Mouse (Mus musculus) forebrain, embryonic 16.5 days (tissue): ENCODE results near the gene Rap1a. TPM values are rescaled to one million over a fixed set of nuclear protein-coding genes. Genes with fewer than 3 reads are reported as not detected.

Experiments
- ATAC-seq: fragments of 200-750 bp; cut with Nextera tagmentation; 2 replicates; pipeline ENCODE4 v1.8.0; 2017; ENCODE audit warnings: mild to moderate bottlenecking, moderate library complexity
- H3K27ac ChIP-seq: fragments of 300-500 bp; sonication (generic); 2 replicates; pipeline ENCODE4 v1.5.1; 2014; ENCODE audit warnings: low read length, control low read depth
- H3K27me3 ChIP-seq: fragments of 300-500 bp; sonication (generic); replicated peaks from 2 replicates; pipeline ENCODE4 v1.6.1; 2014; ENCODE audit warnings: low read length; ENCODE audit not compliant: control insufficient read depth, insufficient read depth
- H3K36me3 ChIP-seq: fragments of 300-500 bp; sonication (generic); 2 replicates; pipeline ENCODE4 v1.6.1; 2014; ENCODE audit not compliant: control insufficient read depth, insufficient read depth
- H3K4me1 ChIP-seq: fragments of 300-500 bp; sonication (generic); replicated peaks from 2 replicates; pipeline ENCODE4 v1.6.1; 2014; ENCODE audit warnings: low read length; ENCODE audit not compliant: control insufficient read depth, insufficient read depth
- H3K4me2 ChIP-seq: fragments of 300-500 bp; sonication (generic); 2 replicates; pipeline ENCODE4 v1.6.1; 2014; ENCODE audit warnings: mild to moderate bottlenecking, low read length, control low read depth
- H3K4me3 ChIP-seq: fragments of 300-500 bp; sonication (generic); replicated peaks from 2 replicates; pipeline ENCODE4 v1.5.1; 2014; ENCODE audit warnings: mild to moderate bottlenecking, low read length, control low read depth
- H3K9ac ChIP-seq: fragments of 300-500 bp; sonication (generic); replicated peaks from 2 replicates; pipeline ENCODE4 v1.6.1; 2014; ENCODE audit warnings: low read depth, low read length, control low read depth
- H3K9me3 ChIP-seq: fragments of 300-500 bp; sonication (generic); 2 replicates; pipeline ENCODE4 v1.6.1; 2016; ENCODE audit warnings: low read length; ENCODE audit not compliant: control insufficient read depth
- WGBS: fragments of 180-500 bp; shearing (Covaris S2); extraction: QIAGEN DNeasy Blood & Tissue Kit; methylation state at CpG from one replicate; pipeline ENCODE4 v1.1.7; 2014; 5-methylcytosine and 5-hydroxymethylcytosine counted together
- polyA plus RNA-seq: library from polyadenylated mRNA; unstranded; fragments of >200 nt; fragmentation: Nextera tagmentation; extraction: Ambion mirVana; gene quantifications from 2 replicates; pipeline ENCODE4 v1.2.1, GENCODE M21; 2015

Rap1a gene
- polyA plus RNA-seq, 1 experiment from 2014 or later, result 67.7 TPM

- H3K27me3 ChIP-seq, result no peaks in the 10 kb centered on the region
- H3K36me3 ChIP-seq, result no peaks in the 10 kb centered on the region
- H3K4me1 ChIP-seq, result no peaks in the 10 kb centered on the region
- ATAC-seq, result no peak
- no peak overlapping the region for H3K4me2 ChIP-seq
- H3K9me3 ChIP-seq, result no peaks in the 10 kb centered on the region
- no peak overlapping the region for H3K9ac ChIP-seq
- no peak overlapping the region for H3K27ac ChIP-seq
- no peak overlapping the region for H3K4me3 ChIP-seq
Measured at GRCm38 (mm10) chr3:105774496-105774895, 26.6 kb downstream of the Rap1a start.

- Histone ChIP-seq H3K4me1 (no peaks in the 10 kb centered on the region), H3K4me3 (no peak overlapping the region), H3K9ac (no peak overlapping the region), H3K4me2 (no peak overlapping the region), H3K36me3 (no peaks in the 10 kb centered on the region), H3K9me3 (no peaks in the 10 kb centered on the region), H3K27me3 (no peaks in the 10 kb centered on the region), H3K27ac (no peak overlapping the region)
- ATAC-seq, result no peak
Measured at GRCm38 (mm10) chr3:105771534-105771933, 29.6 kb downstream of the Rap1a start.

GRCm38 (mm10) chr3:105770836-105771235, 30.3 kb downstream of the Rap1a start:
- no peak for ATAC-seq
- H3K9ac ChIP-seq, result no peak overlapping the region
- no peak overlapping the region for H3K4me3 ChIP-seq
- H3K9me3 ChIP-seq, result no peaks in the 10 kb centered on the region
- H3K4me2 ChIP-seq, result no peak overlapping the region
- H3K27ac ChIP-seq, result no peak overlapping the region
- no peaks in the 10 kb centered on the region for H3K36me3 ChIP-seq
- WGBS, result 95% methylated on average over 1 of the region's 1 CpGs
- no peaks in the 10 kb centered on the region for H3K27me3 ChIP-seq
- no peaks in the 10 kb centered on the region for H3K4me1 ChIP-seq

- no peaks in the 10 kb centered on the region for H3K9me3 ChIP-seq
- H3K4me3 ChIP-seq, result no peak overlapping the region
- no peak overlapping the region for H3K4me2 ChIP-seq
- H3K36me3 ChIP-seq, result no peaks in the 10 kb centered on the region
- 89% methylated on average over 2 of the region's 2 CpGs for WGBS
- no peak overlapping the region for H3K27ac ChIP-seq
- ATAC-seq, result no peak
- H3K9ac ChIP-seq, result no peak overlapping the region
- no peaks in the 10 kb centered on the region for H3K4me1 ChIP-seq
- H3K27me3 ChIP-seq, result no peaks in the 10 kb centered on the region
Measured at GRCm38 (mm10) chr3:105769380-105769779, 31.8 kb downstream of the Rap1a start.

- no peaks in the 10 kb centered on the region for H3K36me3 ChIP-seq
- H3K4me1 ChIP-seq, result no peaks in the 10 kb centered on the region
- H3K9ac ChIP-seq, result no peak overlapping the region
- H3K4me2 ChIP-seq, result no peak overlapping the region
- H3K9me3 ChIP-seq, result no peaks in the 10 kb centered on the region
- 85% methylated on average over 6 of the region's 6 CpGs for WGBS
- no peaks in the 10 kb centered on the region for H3K27me3 ChIP-seq
- ATAC-seq, result no peak
- H3K27ac ChIP-seq, result no peak overlapping the region
- H3K4me3 ChIP-seq, result no peak overlapping the region
Measured at GRCm38 (mm10) chr3:105768529-105768928, 32.6 kb downstream of the Rap1a start.

- WGBS, result 74% methylated on average over 4 of the region's 4 CpGs
- no peak for ATAC-seq
- no peaks in the 10 kb centered on the region for H3K36me3 ChIP-seq
- H3K4me2 ChIP-seq, result no peak overlapping the region
- no peak overlapping the region for H3K9ac ChIP-seq
- H3K4me3 ChIP-seq, result no peak overlapping the region
- no peaks in the 10 kb centered on the region for H3K9me3 ChIP-seq
- no peaks in the 10 kb centered on the region for H3K4me1 ChIP-seq
- H3K27ac ChIP-seq, result no peak overlapping the region
- no peaks in the 10 kb centered on the region for H3K27me3 ChIP-seq
Measured at GRCm38 (mm10) chr3:105763132-105763851, 37.8 kb downstream of the Rap1a start.

GRCm38 (mm10) chr3:105760063-105760462, 41.1 kb downstream of the Rap1a start:
- no peaks in the 10 kb centered on the region for H3K36me3 ChIP-seq
- 89% methylated on average over 3 of the region's 3 CpGs for WGBS
- no peaks in the 10 kb centered on the region for H3K27me3 ChIP-seq
- H3K4me1 ChIP-seq, result no peaks in the 10 kb centered on the region
- no peak overlapping the region for H3K27ac ChIP-seq
- no peaks in the 10 kb centered on the region for H3K9me3 ChIP-seq
- no peak overlapping the region for H3K9ac ChIP-seq
- H3K4me2 ChIP-seq, result no peak overlapping the region
- no peak overlapping the region for H3K4me3 ChIP-seq
- no peak for ATAC-seq

GRCm38 (mm10) chr3:105758658-105759057, 42.5 kb downstream of the Rap1a start:
- no peak overlapping the region for H3K4me2 ChIP-seq
- no peaks in the 10 kb centered on the region for H3K27me3 ChIP-seq
- no peaks in the 10 kb centered on the region for H3K36me3 ChIP-seq
- no peak overlapping the region for H3K4me3 ChIP-seq
- no peak overlapping the region for H3K9ac ChIP-seq
- H3K9me3 ChIP-seq, result no peaks in the 10 kb centered on the region
- no peak for ATAC-seq
- 90% methylated on average over 4 of the region's 4 CpGs for WGBS
- H3K4me1 ChIP-seq, result no peaks in the 10 kb centered on the region
- no peak overlapping the region for H3K27ac ChIP-seq

- H3K9me3 ChIP-seq, result no peaks in the 10 kb centered on the region
- H3K36me3 ChIP-seq, result no peaks in the 10 kb centered on the region
- no peak overlapping the region for H3K27ac ChIP-seq
- no peak overlapping the region for H3K4me2 ChIP-seq
- H3K4me1 ChIP-seq, result no peaks in the 10 kb centered on the region
- H3K9ac ChIP-seq, result no peak overlapping the region
- no peaks in the 10 kb centered on the region for H3K27me3 ChIP-seq
- H3K4me3 ChIP-seq, result no peak overlapping the region
- ATAC-seq, result no peak
Measured at GRCm38 (mm10) chr3:105758098-105758497, 43.0 kb downstream of the Rap1a start.
